Mouse (Mus musculus) hindbrain, embryonic 16.5 days (tissue): Measurements from ENCODE around the gene Vav2. TPM values are rescaled to one million over a fixed set of nuclear protein-coding genes. Genes with fewer than 3 reads are reported as not detected.
A peak's percentile ranks its signal among the peaks of the same experiment; 100 is the strongest.

ENCODE experiments used
- ATAC-seq: fragments of 200-750 bp; cut with Nextera tagmentation; 2 replicates; pipeline ENCODE4 v1.8.0; 2017; ENCODE audit warnings: moderate TSS enrichment, moderate library complexity
- H3K27ac ChIP-seq: fragments of 300-500 bp; sonication (generic); 2 replicates; pipeline ENCODE4 v1.5.1; 2014; ENCODE audit warnings: low read depth, mild to moderate bottlenecking, control low read depth, low read length, moderate library complexity
- H3K27me3 ChIP-seq: fragments of 300-500 bp; sonication (generic); replicated peaks from 2 replicates; pipeline ENCODE4 v1.6.1; 2014; ENCODE audit warnings: low read length; ENCODE audit not compliant: control insufficient read depth, insufficient read depth
- H3K36me3 ChIP-seq: fragments of 300-500 bp; sonication (generic); 2 replicates; pipeline ENCODE4 v1.6.1; 2014; ENCODE audit warnings: mild to moderate bottlenecking, low read length, moderate library complexity, mixed read lengths; ENCODE audit not compliant: control insufficient read depth, insufficient read depth
- H3K4me1 ChIP-seq: fragments of 300-500 bp; sonication (generic); 2 replicates; pipeline ENCODE4 v1.6.1; 2014; ENCODE audit warnings: low read depth, low read length; ENCODE audit not compliant: control insufficient read depth, insufficient read depth
- H3K4me2 ChIP-seq: fragments of 300-500 bp; sonication (generic); 2 replicates; pipeline ENCODE4 v1.6.1; 2014; ENCODE audit warnings: mild to moderate bottlenecking, low read length, control low read depth, moderate library complexity
- H3K4me3 ChIP-seq: fragments of 300-500 bp; sonication (generic); 2 replicates; pipeline ENCODE4 v1.5.1; 2014; ENCODE audit warnings: mild to moderate bottlenecking, low read length, control low read depth, moderate library complexity
- H3K9ac ChIP-seq: fragments of 300-500 bp; sonication (generic); 2 replicates; pipeline ENCODE4 v1.6.1; 2014; ENCODE audit warnings: low read depth, mild to moderate bottlenecking, control low read depth, low read length, moderate library complexity
- H3K9me3 ChIP-seq: fragments of 300-500 bp; sonication (generic); 2 replicates; pipeline ENCODE4 v1.6.1; 2014; ENCODE audit warnings: mild to moderate bottlenecking, low read length, moderate library complexity; ENCODE audit not compliant: control insufficient read depth
- WGBS: fragments of 180-500 bp; shearing (Covaris S2); extraction: QIAGEN DNeasy Blood & Tissue Kit; methylation state at CpG from one replicate; pipeline ENCODE4 v1.1.7; 2014; 5-methylcytosine and 5-hydroxymethylcytosine counted together
- polyA plus RNA-seq: library from polyadenylated mRNA; unstranded; fragments of >200 nt; fragmentation: Nextera tagmentation; extraction: Ambion mirVana; gene quantifications from 2 replicates; pipeline ENCODE4 v1.2.1, GENCODE M21; 2015

Vav2 gene
- polyA plus RNA-seq, 1 experiment from 2014 or later = 10.4 TPM

GRCm38 (mm10) chr2:27278859-27279258 is 148.0 kb downstream of the Vav2 start:
- Histone ChIP-seq H3K27ac (no peak overlapping the region), H3K4me3 (no peak overlapping the region), H3K4me1 (no peaks in the 10 kb centered on the region), H3K9me3 (no peaks in the 10 kb centered on the region), H3K9ac (no peak overlapping the region), H3K27me3 (no peaks in the 10 kb centered on the region), H3K36me3 (peaks cover 28% of the 10 kb centered on the region), H3K4me2 (no peak overlapping the region)
- ATAC-seq = no peak
- 94% methylated on average over 7 of the region's 7 CpGs for WGBS

- Histone ChIP-seq H3K4me2 (no peak overlapping the region), H3K9ac (no peak overlapping the region), H3K36me3 (peaks cover 29% of the 10 kb centered on the region), H3K27me3 (no peaks in the 10 kb centered on the region), H3K4me3 (no peak overlapping the region), H3K9me3 (peaks cover 6% of the 10 kb centered on the region), H3K27ac (no peak overlapping the region), H3K4me1 (no peaks in the 10 kb centered on the region)
- WGBS = 61% methylated on average over 2 of the region's 2 CpGs
- ATAC-seq = no peak
These were observed 158.5 kb downstream of the Vav2 start for GRCm38 (mm10) chr2:27268325-27268724.

- no peak for ATAC-seq
- H3K27ac ChIP-seq = no peak overlapping the region
- H3K9me3 ChIP-seq = no peaks in the 10 kb centered on the region; the same call in 1 of the 2 replicates
- H3K4me1 ChIP-seq = no peaks in the 10 kb centered on the region
- no peak overlapping the region for H3K4me3 ChIP-seq
- peaks cover 23% of the 10 kb centered on the region for H3K36me3 ChIP-seq
- no peak overlapping the region for H3K9ac ChIP-seq
- H3K27me3 ChIP-seq = no peaks in the 10 kb centered on the region
- no peak overlapping the region for H3K4me2 ChIP-seq
- 87% methylated on average over 3 of the region's 3 CpGs for WGBS
These were observed 161.0 kb downstream of the Vav2 start for GRCm38 (mm10) chr2:27265819-27266218.

GRCm38 (mm10) chr2:27262984-27263383 is 163.8 kb downstream of the Vav2 start:
- Histone ChIP-seq H3K36me3 (peaks cover 13% of the 10 kb centered on the region), H3K4me3 (no peak overlapping the region), H3K9me3 (no peaks in the 10 kb centered on the region; the same call in 1 of the 2 replicates), H3K27ac (no peak overlapping the region), H3K9ac (no peak overlapping the region), H3K27me3 (no peaks in the 10 kb centered on the region), H3K4me2 (no peak overlapping the region), H3K4me1 (no peaks in the 10 kb centered on the region)
- WGBS = 79% methylated on average over 4 of the region's 4 CpGs
- ATAC-seq = no peak

- no peaks in the 10 kb centered on the region; the same call in none of the 2 replicates for H3K4me1 ChIP-seq
- no peak overlapping the region for H3K9ac ChIP-seq
- H3K36me3 ChIP-seq = no peaks in the 10 kb centered on the region
- H3K27ac ChIP-seq = no peak overlapping the region
- no peaks in the 10 kb centered on the region for H3K27me3 ChIP-seq
- H3K4me2 ChIP-seq = no peak overlapping the region
- no peaks in the 10 kb centered on the region for H3K9me3 ChIP-seq
- no peak for ATAC-seq
- H3K4me3 ChIP-seq = no peak overlapping the region
These were observed 175.4 kb downstream of the Vav2 start for GRCm38 (mm10) chr2:27251434-27251833.

GRCm38 (mm10) chr2:27248211-27248610 is 178.6 kb downstream of the Vav2 start, which contains the start of gene Sardh:
Gene Sardh, minus strand, starts transcription at chr2:27248337.
- H3K4me2 ChIP-seq = no peak within 1 kb of the TSS
- no peaks in the 10 kb centered on the region for H3K9me3 ChIP-seq
- no peaks in the 10 kb centered on the region; the same call in none of the 2 replicates for H3K4me1 ChIP-seq
- no peaks in the 10 kb centered on the region for H3K36me3 ChIP-seq
- H3K27ac ChIP-seq = no peak within 1 kb of the TSS
- H3K27me3 ChIP-seq = no peaks in the 10 kb centered on the region
- no peak within 1 kb of the TSS for H3K4me3 ChIP-seq
- ATAC-seq = no peak
- WGBS = 84% methylated on average over 2 of the region's 2 CpGs
- no peak within 1 kb of the TSS for H3K9ac ChIP-seq

GRCm38 (mm10) chr2:27247487-27247863 is 179.4 kb downstream of the Vav2 start:
- no peaks in the 10 kb centered on the region for H3K36me3 ChIP-seq
- 54% methylated on average over 2 of the region's 2 CpGs for WGBS
- peak; percentile 64 for ATAC-seq
- no peaks in the 10 kb centered on the region for H3K27me3 ChIP-seq
- H3K4me2 ChIP-seq = no peak overlapping the region
- no peak overlapping the region for H3K27ac ChIP-seq
- no peaks in the 10 kb centered on the region; the same call in none of the 2 replicates for H3K4me1 ChIP-seq
- H3K4me3 ChIP-seq = no peak overlapping the region
- no peaks in the 10 kb centered on the region for H3K9me3 ChIP-seq
- no peak overlapping the region for H3K9ac ChIP-seq

GRCm38 (mm10) chr2:27246712-27247486 is 179.9 kb downstream of the Vav2 start:
- no peaks in the 10 kb centered on the region; the same call in none of the 2 replicates for H3K4me1 ChIP-seq
- H3K36me3 ChIP-seq = no peaks in the 10 kb centered on the region
- peak; percentile 94 for ATAC-seq
- H3K9ac ChIP-seq = no peak overlapping the region
- no peaks in the 10 kb centered on the region for H3K9me3 ChIP-seq
- peak overlapping the region; percentile 34 for H3K4me2 ChIP-seq
- H3K27ac ChIP-seq = peak overlapping the region; percentile 31; the same call in 1 of the 2 replicates
- H3K4me3 ChIP-seq = no peak overlapping the region
- no peaks in the 10 kb centered on the region for H3K27me3 ChIP-seq
- WGBS = 38% methylated on average over 7 of the region's 7 CpGs

- H3K4me2 ChIP-seq = no peak overlapping the region
- ATAC-seq = no peak
- H3K4me1 ChIP-seq = no peaks in the 10 kb centered on the region; the same call in none of the 2 replicates
- H3K9ac ChIP-seq = no peak overlapping the region
- H3K27me3 ChIP-seq = no peaks in the 10 kb centered on the region
- 72% methylated on average over 7 of the region's 7 CpGs for WGBS
- H3K4me3 ChIP-seq = no peak overlapping the region
- no peak overlapping the region for H3K27ac ChIP-seq
- H3K9me3 ChIP-seq = no peaks in the 10 kb centered on the region
- no peaks in the 10 kb centered on the region for H3K36me3 ChIP-seq
These were observed 180.9 kb downstream of the Vav2 start for GRCm38 (mm10) chr2:27245947-27246346.
